Mouse (Mus musculus) cerebellum, adult 11 months (tissue): ENCODE results near the gene Osbp2.
A peak's percentile ranks its signal among the peaks of the same experiment; 100 is the strongest.

Experiments
- DNase-seq: peaks from one replicate; pipeline ENCODE4 v3.0.0; 2022

Gene Osbp2

GRCm38 (mm10) chr11:3862661-3863453 is 846 bp downstream of the Osbp2 start:
- peak; percentile 50 for DNase-seq

- DNase-seq = no peak
Measured at GRCm38 (mm10) chr11:3860361-3860760, 3.3 kb downstream of the Osbp2 start.

- DNase-seq = no peak
Measured at GRCm38 (mm10) chr11:3859778-3860177, 3.9 kb downstream of the Osbp2 start.

GRCm38 (mm10) chr11:3857902-3858301 is 5.8 kb downstream of the Osbp2 start:
- DNase-seq = no peak

DNA sequence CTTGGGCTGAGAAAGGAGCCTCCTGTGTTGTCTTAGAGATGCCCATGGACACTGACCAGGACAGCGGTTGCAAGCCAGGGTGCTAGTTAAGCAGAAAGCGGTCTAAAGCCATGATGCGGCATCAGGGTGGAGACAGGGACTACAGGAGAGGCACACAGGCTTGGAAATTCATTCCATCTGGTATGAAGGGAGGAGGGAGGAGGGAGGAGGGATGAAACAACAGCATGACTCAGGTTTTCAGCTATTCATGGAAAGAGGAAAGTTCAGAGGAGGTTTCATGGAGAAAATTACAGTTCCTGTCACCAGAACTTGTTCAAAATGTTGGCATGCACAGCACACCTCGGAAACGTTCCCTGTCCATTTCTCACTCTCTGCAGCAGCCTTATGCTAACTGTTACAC is 7.9 kb downstream of the Osbp2 start:
- DNase-seq = no peak

GRCm38 (mm10) chr11:3854156-3854555 is 9.5 kb downstream of the Osbp2 start:
- no peak for DNase-seq

DNA sequence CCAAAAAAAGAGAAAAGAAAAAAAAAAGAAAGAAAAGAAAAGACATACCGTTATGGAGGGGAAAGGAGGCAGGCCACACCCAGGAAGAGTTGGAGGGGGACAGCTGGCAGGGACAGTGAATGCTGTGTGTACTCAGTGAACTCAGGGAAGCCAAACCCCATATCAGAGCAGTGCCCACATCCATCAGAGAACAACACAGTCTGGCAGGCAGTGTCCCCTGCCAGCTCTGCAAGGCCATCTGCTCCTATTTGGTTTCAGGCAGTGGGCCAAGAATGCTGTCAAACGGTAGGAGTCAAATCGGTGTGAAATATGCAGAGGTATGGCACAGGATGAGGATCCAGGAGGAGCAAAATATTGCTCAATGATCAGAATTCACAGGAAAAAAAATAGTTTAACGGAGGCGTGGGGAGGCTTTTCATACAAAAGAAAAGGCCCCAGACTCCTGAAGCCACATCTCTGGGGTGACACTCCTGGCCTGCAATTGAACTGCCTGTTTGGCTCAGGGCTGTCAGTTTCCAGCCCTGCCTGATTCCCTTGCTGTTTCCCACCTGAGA is 10.1 kb downstream of the Osbp2 start:
- DNase-seq = peak; percentile 92

DNA sequence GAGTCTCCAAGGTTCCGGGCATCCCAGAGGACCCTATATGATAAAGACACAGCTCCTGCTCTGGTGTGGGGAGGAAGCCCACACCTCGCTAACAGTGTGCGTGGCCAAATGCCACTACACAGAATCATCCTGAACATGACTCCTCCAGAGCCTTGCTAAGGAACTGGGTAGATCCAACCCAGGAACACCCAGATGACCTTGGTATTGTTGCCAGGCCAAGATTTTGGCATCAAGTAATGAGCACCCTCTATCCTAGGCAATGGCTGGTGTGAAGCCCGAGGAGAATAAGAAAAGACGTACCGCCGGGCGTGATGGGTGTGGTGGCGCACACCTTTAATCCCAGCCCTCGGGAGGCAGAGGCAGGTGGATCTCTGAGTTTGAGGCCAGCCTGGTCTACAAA is 10.7 kb downstream of the Osbp2 start:
- DNase-seq = peak; percentile 27

- no peak for DNase-seq
Measured at GRCm38 (mm10) chr11:3851872-3852271, 11.8 kb downstream of the Osbp2 start.

DNA sequence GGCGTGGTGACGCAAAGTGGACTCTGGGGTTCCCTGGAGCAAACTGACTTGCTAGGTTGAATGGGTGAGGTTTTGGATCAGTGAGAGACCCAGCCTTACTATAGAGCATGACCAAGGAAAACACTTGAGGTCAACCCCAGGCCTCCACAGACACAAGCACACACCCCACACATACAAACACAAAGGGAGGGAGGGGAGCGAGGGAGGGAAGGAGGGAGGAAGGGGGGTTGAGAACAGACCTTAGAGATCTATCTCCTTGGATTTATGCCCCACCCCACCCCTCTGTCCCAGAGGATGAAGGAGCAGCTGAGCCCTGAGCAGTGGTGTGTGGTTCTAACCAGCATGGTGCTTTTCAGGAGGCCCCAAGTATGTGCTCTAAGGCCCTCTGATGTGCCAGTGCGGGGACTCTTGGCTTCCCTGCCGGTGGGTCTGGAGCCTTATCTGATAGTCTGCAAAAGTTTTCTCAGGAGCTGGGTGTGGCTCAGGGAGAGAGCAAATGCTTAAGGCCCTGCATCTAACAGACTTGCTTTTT is 12.9 kb downstream of the Osbp2 start:
- no peak for DNase-seq

- no peak for DNase-seq
Measured at GRCm38 (mm10) chr11:3850315-3850614, 13.4 kb downstream of the Osbp2 start.

DNA sequence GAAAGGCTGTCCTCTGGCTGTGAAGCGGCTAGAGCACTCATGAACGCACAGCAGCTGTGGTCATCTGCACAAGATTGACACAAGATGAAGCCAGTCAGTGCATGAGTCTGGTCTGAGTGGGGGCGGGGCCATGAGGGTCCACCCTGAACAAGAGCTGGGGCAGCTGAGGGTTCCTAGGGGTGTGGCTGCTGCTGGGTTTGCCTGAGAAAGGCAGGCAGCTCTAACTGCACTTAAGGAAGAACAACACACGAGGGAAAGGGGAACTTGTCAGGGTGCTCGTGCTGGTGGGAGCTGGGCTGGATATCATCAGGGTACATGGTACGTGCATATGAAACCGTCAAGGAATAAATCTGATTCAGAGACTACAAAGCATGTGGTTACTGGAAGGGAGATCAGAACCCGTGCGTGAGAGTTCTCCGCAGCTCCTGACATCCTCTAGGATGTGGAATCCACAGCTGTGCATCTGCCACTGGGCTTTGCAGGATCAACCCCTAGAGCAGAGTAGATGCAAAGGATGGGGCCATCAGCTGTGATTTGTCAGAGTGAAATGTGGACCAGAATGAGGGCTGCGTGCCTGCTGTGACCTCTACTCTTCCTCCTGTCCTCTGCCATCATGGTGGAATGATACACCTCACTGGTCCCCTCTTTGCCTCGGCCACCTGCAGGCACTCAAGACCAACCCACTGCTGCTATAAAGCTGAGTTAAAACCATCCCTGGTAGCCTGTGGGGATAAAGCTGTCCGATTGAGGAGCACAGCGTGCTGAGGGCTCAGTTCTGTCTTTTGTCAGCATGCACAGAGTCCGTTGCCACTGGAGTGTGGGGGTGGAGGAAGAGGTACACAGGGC is 14.0 kb downstream of the Osbp2 start:
- DNase-seq = peak; percentile 33

DNA sequence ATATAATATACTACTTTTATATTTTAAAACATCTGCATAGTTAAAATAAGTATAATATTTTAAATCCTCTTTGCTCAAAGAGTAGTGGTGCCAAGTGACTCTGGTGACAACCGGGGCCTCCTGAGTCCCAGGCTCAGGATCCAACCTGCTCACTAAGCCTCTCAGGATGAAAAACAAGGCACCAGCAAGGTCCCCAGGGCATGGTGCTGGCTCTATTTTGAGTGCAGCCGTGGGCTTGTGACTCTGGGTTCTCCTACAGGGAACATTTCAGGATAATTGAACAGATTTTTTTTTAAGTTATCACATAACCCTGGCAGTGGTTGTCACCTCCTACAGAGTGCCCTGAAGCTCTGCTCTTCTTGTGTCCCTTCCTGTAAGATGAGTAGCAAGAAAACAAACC is 17.4 kb downstream of the Osbp2 start:
- no peak for DNase-seq

DNA sequence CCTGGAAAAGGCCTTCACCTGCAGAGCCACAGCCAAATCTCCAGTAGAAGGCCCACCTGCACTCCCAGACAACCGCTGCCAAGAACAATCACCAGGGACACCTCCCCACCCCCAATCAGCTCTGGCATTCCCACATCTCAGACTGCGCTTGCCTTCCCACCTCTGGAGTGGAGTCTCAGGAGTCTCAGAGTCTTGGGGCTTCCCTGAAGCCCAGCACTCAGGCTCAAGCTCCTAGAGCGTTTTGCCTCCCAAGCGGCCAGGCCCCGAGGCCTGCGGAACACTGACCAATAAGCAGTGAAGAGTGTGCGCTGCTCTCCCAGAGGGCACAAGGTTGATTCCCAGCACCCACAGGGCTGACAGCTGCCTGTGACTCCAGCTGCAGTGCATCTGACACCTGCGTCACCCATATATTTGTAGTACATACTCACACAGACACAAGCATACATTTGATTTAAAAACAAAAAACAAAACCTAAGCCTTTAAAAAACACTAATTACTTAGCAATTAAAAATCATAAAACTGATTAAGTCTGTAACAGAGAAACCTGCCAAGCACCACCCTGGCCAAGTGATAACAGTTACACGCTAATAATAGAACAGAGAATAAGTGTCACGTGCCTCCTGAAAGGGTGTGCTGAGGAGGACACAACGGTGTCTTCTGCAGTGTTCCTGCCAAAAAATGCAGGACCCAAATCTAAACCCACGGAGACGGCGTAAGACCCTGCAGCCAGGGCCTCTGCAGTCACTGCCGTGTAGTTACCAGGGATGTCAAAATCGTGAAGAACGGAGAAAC is 19.6 kb downstream of the Osbp2 start:
- DNase-seq = no peak

DNA sequence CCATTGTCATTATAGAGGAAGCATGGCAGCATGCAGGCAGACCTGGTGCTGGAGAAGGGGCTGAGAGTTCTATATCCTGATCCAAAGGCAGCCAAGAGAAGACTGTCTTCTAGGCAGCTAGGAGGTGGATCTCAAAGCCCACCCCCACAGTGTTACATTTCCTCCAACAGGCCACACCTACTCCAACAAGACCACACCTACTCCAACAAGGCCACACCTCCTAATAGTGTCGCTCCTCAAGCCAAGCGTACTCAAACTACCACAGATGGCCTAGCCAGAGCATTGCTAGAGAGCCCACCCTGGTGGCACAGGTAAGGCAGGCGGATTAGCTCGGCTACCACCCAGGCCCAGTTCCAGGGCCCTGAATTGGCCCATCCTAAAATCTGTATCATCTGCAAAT is 28.4 kb downstream of the Osbp2 start:
- no peak for DNase-seq

DNA sequence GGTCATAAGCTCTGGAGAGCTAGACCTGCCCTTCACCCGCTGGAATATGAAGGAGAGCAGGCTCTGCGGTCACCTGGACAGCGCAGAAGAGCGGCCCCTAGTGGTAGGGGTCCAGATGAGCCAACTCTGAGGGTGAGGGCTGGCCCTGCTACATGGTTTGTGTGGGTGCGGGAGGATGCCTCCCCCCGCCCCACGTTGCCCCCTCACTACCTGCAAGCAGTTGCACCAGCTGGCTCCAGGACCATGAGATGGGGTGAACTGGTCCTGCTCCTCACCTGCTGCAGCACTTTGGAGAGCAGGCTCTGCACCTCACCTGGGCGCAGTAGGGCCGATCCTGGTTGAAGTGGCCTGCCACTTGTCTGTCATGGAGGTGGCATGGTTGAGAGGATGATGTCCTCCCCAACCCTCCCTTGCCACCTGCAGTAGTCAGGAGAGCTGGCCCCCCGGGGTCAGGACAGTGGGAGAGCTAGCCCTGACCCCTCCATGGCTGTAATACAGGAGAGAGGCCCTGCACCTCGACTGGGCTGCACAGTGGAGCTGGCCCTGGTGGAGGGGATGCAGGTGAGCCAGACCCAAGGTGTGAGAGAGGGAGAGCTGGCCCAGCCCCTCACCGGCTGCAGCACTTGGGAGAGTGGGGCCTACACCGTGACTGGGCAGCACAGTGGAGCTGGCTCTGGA is 29.1 kb downstream of the Osbp2 start:
- no peak for DNase-seq

- DNase-seq = no peak
Measured at GRCm38 (mm10) chr11:3833544-3834420, 29.9 kb downstream of the Osbp2 start.

DNA sequence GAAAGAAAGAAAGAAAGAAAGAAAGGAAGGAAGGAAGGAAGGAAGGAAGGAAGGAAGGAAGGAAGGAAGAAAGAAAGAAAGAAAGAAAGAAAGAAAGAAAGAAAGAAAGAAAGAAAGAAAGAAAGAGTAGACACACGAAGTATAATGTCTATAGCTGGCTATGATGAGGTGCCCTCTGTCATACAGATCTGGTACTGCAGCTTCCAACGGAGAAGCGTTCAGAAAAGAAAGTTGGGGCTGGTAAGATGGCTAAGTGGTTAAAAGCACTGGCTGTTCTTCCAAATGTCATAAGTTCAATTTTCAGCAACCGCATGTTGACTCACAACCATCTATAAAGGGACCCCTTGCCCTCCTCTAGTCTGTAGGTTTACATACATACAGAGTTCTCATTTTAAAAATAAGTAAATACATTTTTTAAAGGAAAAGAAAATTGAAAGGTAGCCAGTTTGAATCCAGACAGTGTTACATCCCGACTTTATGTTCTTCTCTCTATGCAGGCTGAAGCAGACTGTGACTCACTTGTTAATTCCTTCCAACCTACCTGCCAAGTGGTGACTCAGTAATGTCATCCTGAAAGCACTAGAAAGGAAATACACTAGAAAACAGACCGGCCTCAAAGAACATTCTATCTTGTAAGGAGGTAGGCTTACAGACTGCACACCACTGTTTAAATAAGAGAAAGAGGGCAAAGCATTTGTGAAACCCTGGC is 31.4 kb downstream of the Osbp2 start:
- DNase-seq = no peak

- no peak for DNase-seq
Measured at GRCm38 (mm10) chr11:3829736-3830135, 34.0 kb downstream of the Osbp2 start.

- no peak for DNase-seq
Measured at GRCm38 (mm10) chr11:3824138-3824537, 39.6 kb downstream of the Osbp2 start.

DNA sequence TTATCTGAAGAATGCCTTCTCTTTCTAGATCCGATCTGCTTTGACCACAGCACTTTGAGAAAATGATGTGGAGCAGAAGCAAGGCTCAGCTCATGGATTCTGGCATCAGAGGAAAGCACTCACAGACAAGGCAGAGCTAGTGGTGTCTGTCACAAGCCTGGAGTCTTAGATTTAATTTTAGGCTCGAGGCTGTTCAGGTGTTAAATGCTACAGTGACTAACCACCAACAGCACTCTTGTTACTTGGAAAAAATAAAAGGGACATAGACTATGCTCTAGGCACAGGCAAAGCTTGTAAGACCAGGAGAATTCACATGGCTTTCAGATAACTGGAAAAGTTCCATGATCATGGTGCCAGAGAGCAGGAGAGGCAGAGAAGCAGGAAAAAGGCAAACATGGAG is 40.3 kb downstream of the Osbp2 start:
- no peak for DNase-seq
